Mouse (Mus musculus) MEL (cell line): Measurements from ENCODE around the gene Timm17a. TPM values are rescaled to one million over a fixed set of nuclear protein-coding genes. Genes with fewer than 3 reads are reported as not detected.

Source experiments
- DNase-seq: peaks from one replicate; pipeline ENCODE4 v3.0.0; 2011; ENCODE audit warnings: low read depth, low spot score
- H3K27ac ChIP-seq: 2 replicates; pipeline ENCODE4 v1.5.1; 2012; ENCODE audit warnings: low read depth, mild to moderate bottlenecking, control low read depth, low read length, moderate library complexity; ENCODE audit not compliant: control insufficient read depth
- H3K27me3 ChIP-seq, 2 experiments: fragments of 150-350 bp in 1 of 2; sonication (generic) in 1 of 2; 2 replicates each; pipeline ENCODE4 v1.6.1; 2012; ENCODE audit warnings: low read length in 2 of 2, mild to moderate bottlenecking in 2 of 2, improper control_type of control experiment in 1 of 2, moderate library complexity in 1 of 2; ENCODE audit not compliant: insufficient read depth in 2 of 2, control insufficient read depth in 1 of 2
- H3K36me3 ChIP-seq, 2 experiments: 2 replicates each; pipeline ENCODE4 v1.6.1; 2012 to 2014; ENCODE audit warnings: low read length in 2 of 2, improper control_type of control experiment in 1 of 2, inconsistent platforms in 1 of 2, mild to moderate bottlenecking in 1 of 2; ENCODE audit not compliant: insufficient read depth in 2 of 2, control insufficient read depth in 1 of 2
- H3K4me1 ChIP-seq, 2 experiments: fragments of 150-350 bp in 1 of 2; sonication (generic) in 1 of 2; 2 replicates each; pipeline ENCODE4 v1.6.1; 2012; ENCODE audit warnings: low read length in 2 of 2, improper control_type of control experiment in 1 of 2, mild to moderate bottlenecking in 1 of 2; ENCODE audit not compliant: insufficient read depth in 2 of 2, control insufficient read depth in 1 of 2
- H3K4me3 ChIP-seq, 2 experiments: fragments of 150-350 bp in 1 of 2; sonication (generic) in 1 of 2; 2 replicates each; pipeline ENCODE4 v1.5.1; 2012; ENCODE audit warnings: low read depth in 2 of 2, low read length in 2 of 2, mild to moderate bottlenecking in 2 of 2, moderate library complexity in 2 of 2, control low read depth in 1 of 2, improper control_type of control experiment in 1 of 2; ENCODE audit not compliant: control insufficient read depth in 1 of 2, insufficient read depth in 1 of 2
- H3K79me2 ChIP-seq: 2 replicates; pipeline ENCODE4 v1.6.1; 2012; ENCODE audit warnings: mild to moderate bottlenecking, low read length, moderate library complexity; ENCODE audit not compliant: control insufficient read depth, poor library complexity, insufficient read depth
- H3K9ac ChIP-seq: 2 replicates; pipeline ENCODE4 v1.6.1; 2012; ENCODE audit warnings: low read depth, mild to moderate bottlenecking, control low read depth, low read length, moderate library complexity; ENCODE audit not compliant: control insufficient read depth, poor library complexity, severe bottlenecking
- H3K9me3 ChIP-seq: fragments of 150-350 bp; sonication (generic); replicated peaks from 2 replicates; pipeline ENCODE4 v1.6.1; 2012; ENCODE audit warnings: mild to moderate bottlenecking, low read length, improper control_type of control experiment, moderate library complexity; ENCODE audit not compliant: insufficient read depth
- BHLHE40 ChIP-seq: IDR thresholded peaks from 2 replicates; pipeline ENCODE4 v1.6.1; 2012; ENCODE audit warnings: low read depth, mild to moderate bottlenecking, inconsistent platforms, low read length, improper control_type of control experiment, borderline replicate concordance
- CHD1 ChIP-seq: IDR thresholded peaks from 2 replicates; pipeline ENCODE4 v1.6.1; 2012; ENCODE audit warnings: low read depth, mild to moderate bottlenecking, inconsistent platforms, low read length, improper control_type of control experiment
- CHD2 ChIP-seq: IDR thresholded peaks from 2 replicates; pipeline ENCODE4 v1.6.1; 2011; ENCODE audit warnings: low read length, improper control_type of control experiment
- E2F4 ChIP-seq: IDR thresholded peaks from 2 replicates; pipeline ENCODE4 v1.6.1; 2011; ENCODE audit warnings: low read depth, low read length, improper control_type of control experiment, borderline replicate concordance
- EP300 ChIP-seq, 2 experiments: IDR thresholded peaks; 2 replicates each; pipeline ENCODE4 v1.6.1; 2011; ENCODE audit warnings: improper control_type of control experiment in 2 of 2, low read length in 2 of 2, low read depth in 1 of 2, mild to moderate bottlenecking in 1 of 2
- ETS1 ChIP-seq: IDR thresholded peaks from 2 replicates; pipeline ENCODE4 v1.6.1; 2012; ENCODE audit warnings: low read depth, mild to moderate bottlenecking, inconsistent platforms, low read length, improper control_type of control experiment, moderate library complexity
- GATA1 ChIP-seq: IDR thresholded peaks from 2 replicates; pipeline ENCODE4 v1.6.1; 2011; ENCODE audit warnings: low read depth, low read length, improper control_type of control experiment
- JUND ChIP-seq: IDR thresholded peaks from 2 replicates; pipeline ENCODE4 v1.6.1; 2011; ENCODE audit warnings: low read depth, mild to moderate bottlenecking, improper control_type of control experiment, low read length
- MEF2A ChIP-seq: IDR thresholded peaks from 2 replicates; pipeline ENCODE4 v1.6.1; 2014; ENCODE audit warnings: low read depth, mild to moderate bottlenecking, inconsistent platforms, low read length, improper control_type of control experiment; ENCODE audit not compliant: poor library complexity, insufficient replicate concordance, severe bottlenecking; ENCODE audit errors: extremely low read depth
- MYB ChIP-seq: IDR thresholded peaks from 2 replicates; pipeline ENCODE4 v1.6.1; 2011; ENCODE audit warnings: mild to moderate bottlenecking, low read depth, low read length, improper control_type of control experiment
- MYC ChIP-seq: IDR thresholded peaks from 2 replicates; pipeline ENCODE4 v1.6.1; 2011; ENCODE audit warnings: low read depth, mild to moderate bottlenecking, low read length, improper control_type of control experiment, moderate library complexity
- NELFE ChIP-seq: IDR thresholded peaks from 2 replicates; pipeline ENCODE4 v1.6.1; 2011; ENCODE audit warnings: low read depth, low read length, improper control_type of control experiment
- POLR2AphosphoS5 ChIP-seq: IDR thresholded peaks from 2 replicates; pipeline ENCODE4 v1.6.1; 2012; ENCODE audit warnings: low read depth, borderline replicate concordance, mild to moderate bottlenecking, inconsistent platforms, low read length, moderate library complexity, mixed read lengths
- RCOR1 ChIP-seq: IDR thresholded peaks from 2 replicates; pipeline ENCODE4 v1.6.1; 2012; ENCODE audit warnings: low read depth, mild to moderate bottlenecking, inconsistent platforms, low read length, improper control_type of control experiment
- SMC3 ChIP-seq: IDR thresholded peaks from 2 replicates; pipeline ENCODE4 v1.6.1; 2011; ENCODE audit warnings: low read depth, low read length, improper control_type of control experiment
- TBP ChIP-seq: IDR thresholded peaks from 2 replicates; pipeline ENCODE4 v1.8.0; 2011; ENCODE audit warnings: low read depth, low read length, improper control_type of control experiment
- TCF12 ChIP-seq: IDR thresholded peaks from 2 replicates; pipeline ENCODE4 v1.6.1; 2014; ENCODE audit warnings: low read depth, mild to moderate bottlenecking, inconsistent platforms, low read length, improper control_type of control experiment, moderate library complexity
- USF2 ChIP-seq, 2 experiments: IDR thresholded peaks; 2 replicates each; pipeline ENCODE4 v1.6.1; 2011 to 2012; ENCODE audit warnings: improper control_type of control experiment in 2 of 2, low read length in 2 of 2, borderline replicate concordance in 1 of 2, inconsistent platforms in 1 of 2, low read depth in 1 of 2, mild to moderate bottlenecking in 1 of 2; ENCODE audit not compliant: insufficient read depth in 1 of 2
- ZC3H11A ChIP-seq: IDR thresholded peaks from 2 replicates; pipeline ENCODE4 v1.6.1; 2012; ENCODE audit warnings: low read depth, mild to moderate bottlenecking, inconsistent platforms, low read length, improper control_type of control experiment
- ZKSCAN1 ChIP-seq: IDR thresholded peaks from 2 replicates; pipeline ENCODE4 v1.6.1; 2012; ENCODE audit warnings: low read depth, mild to moderate bottlenecking, inconsistent platforms, low read length, improper control_type of control experiment, moderate library complexity
- ZNF384 ChIP-seq: IDR thresholded peaks from 2 replicates; pipeline ENCODE4 v1.6.1; 2012; ENCODE audit warnings: low read depth, mild to moderate bottlenecking, inconsistent platforms, low read length, improper control_type of control experiment
- polyA plus RNA-seq, 2 experiments: library from polyadenylated mRNA; stranded (reverse) in 1 of 2; unstranded in 1 of 2; fragments of >175 nt in 1 of 2; fragments of >200 nt in 1 of 2; gene quantifications; 2 replicates each; pipeline versions ENCODE4 v1.2.1 to v1.2.4; 2012; ENCODE audit warnings: low replicate concordance in 2 of 2, low read depth in 1 of 2; ENCODE audit not compliant: insufficient read length in 2 of 2, insufficient read depth in 1 of 2, missing spikeins in 1 of 2
- total RNA-seq: library from RNA; depleted of rRNA; stranded (reverse); fragments of 300-350 nt; gene quantifications from 2 replicates; pipeline ENCODE4 v1.2.3, GENCODE M21; 2012

Gene Timm17a
- total and polyA plus RNA-seq, 3 experiments: 177 to 315 TPM; not detected in 1

DNA sequence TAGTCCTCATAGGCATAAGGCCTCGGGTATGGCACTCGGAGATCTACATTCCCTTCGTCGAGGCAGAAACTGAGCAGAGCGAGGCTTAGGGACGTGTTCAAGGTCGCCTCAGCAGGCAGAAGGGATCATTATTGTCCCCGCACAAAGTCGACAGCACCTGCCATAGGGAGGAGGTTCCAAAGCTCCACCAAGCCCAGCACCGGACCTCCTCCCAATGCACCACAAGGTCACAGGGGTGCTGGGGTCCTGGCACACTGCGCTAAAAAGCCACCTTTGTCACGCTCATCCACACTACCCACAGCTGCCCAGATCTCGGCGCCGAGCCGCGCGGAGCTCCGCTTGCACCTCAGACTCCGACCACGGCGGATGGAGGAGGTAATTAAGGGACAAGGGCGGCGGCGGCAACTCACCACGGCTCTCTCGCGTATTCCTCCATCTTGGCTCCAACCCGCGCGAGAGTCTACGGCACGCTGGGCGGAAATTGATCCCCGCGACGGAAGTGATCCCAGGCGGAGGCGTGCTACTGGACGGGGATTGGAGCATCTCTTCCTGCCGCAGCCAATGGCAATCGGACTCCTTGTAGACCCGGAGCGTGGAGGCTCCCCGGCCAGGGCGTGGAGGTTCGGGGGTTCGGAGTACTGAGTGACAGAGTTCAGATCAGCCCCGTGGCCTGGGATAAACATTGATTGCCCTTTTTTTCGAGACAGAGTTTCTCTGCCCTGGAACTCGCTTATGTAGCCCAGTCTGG is at the start of gene Timm17a (continued):
- TF ChIP-seq RCOR1: peak; percentile 82
- TF ChIP-seq ZNF384: no peak
- no peak for TF ChIP-seq SMC3
- no peak for TF ChIP-seq POLR2AphosphoS5

DNA sequence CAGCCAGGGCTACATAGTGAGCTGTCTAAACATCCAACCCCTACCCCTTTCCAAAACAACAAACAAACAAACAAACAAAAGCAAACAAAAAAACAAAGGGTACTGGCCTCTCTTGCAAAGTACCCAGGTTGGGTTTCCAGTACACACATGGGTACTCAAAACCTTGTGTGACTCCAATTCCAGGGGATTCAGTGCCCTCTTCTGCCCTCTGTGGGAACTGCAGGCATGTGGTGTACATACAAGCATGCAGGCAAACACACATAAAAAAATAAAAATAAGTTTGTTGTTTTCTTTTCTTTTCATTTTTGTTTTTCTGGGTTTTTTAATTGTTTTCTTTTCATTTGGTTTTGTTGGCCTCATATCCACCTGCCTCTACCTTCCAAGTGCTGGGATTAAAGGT is 48.5 kb upstream of the Timm17a start:
- Histone ChIP-seq H3K9ac (no peak overlapping the region), H3K4me3 (no peak overlapping the region), H3K9me3 (no peaks in the 10 kb centered on the region), H3K27me3 (no peaks in the 10 kb centered on the region; a peak in 2 of 4 replicates), H3K4me1 (0 out of 4 replicates have a peak, but pooled peaks cover 0 to under 1% of the 10 kb centered on the region in 2 experiments), H3K36me3 (no peaks in the 10 kb centered on the region), H3K27ac (no peak overlapping the region), H3K79me2 (no peaks in the 10 kb centered on the region)
- DNase-seq: no peak
- TF ChIP-seq USF2 (IDR thresholded peaks at IDR 0.05; ENCODE audit: borderline replicate concordance in 1 of 2, insufficient read depth in 1 of 2, low read depth in 1 of 2, low read length in 2 of 2) (no peak), MYB (no peak), MEF2A (no peak), EP300 (IDR thresholded peaks at IDR 0.05; ENCODE audit: low read depth in 1 of 2, low read length in 2 of 2) (no peak), JUND (no peak), BHLHE40 (no peak), ZC3H11A (no peak), ZKSCAN1 (no peak), TBP (no peak), CHD1 (no peak), MYC (no peak), TCF12 (no peak), CHD2 (no peak)

GRCm38 (mm10) chr1:135361491-135361890 is 47.9 kb upstream of the Timm17a start:
- H3K9ac ChIP-seq: no peak overlapping the region
- H3K79me2 ChIP-seq: no peaks in the 10 kb centered on the region
- H3K36me3 ChIP-seq: no peaks in the 10 kb centered on the region
- H3K9me3 ChIP-seq: no peaks in the 10 kb centered on the region
- no peaks in the 10 kb centered on the region; a peak in 2 of 4 replicates for H3K27me3 ChIP-seq
- no peak overlapping the region for H3K4me3 ChIP-seq
- TF ChIP-seq CHD2: no peak
- no peak for TF ChIP-seq RCOR1
- no peak for TF ChIP-seq TCF12
- no peak for TF ChIP-seq ETS1
- no peak for TF ChIP-seq SMC3
- TF ChIP-seq USF2 (IDR thresholded peaks at IDR 0.05; ENCODE audit: borderline replicate concordance in 1 of 2, insufficient read depth in 1 of 2, low read depth in 1 of 2, low read length in 2 of 2): no peak
- TF ChIP-seq BHLHE40: no peak
- no peak for TF ChIP-seq ZNF384
- TF ChIP-seq E2F4: no peak
- no peak for TF ChIP-seq NELFE
- no peak for TF ChIP-seq GATA1
- H3K27ac ChIP-seq: no peak overlapping the region
- DNase-seq: no peak
- H3K4me1 ChIP-seq: no peaks in the 10 kb centered on the region
